Mouse (Mus musculus): ENCODE results near the gene Hist1h3h. TPM values are rescaled to one million over a fixed set of nuclear protein-coding genes. Genes with fewer than 3 reads are reported as not detected.
A peak's percentile ranks its signal among the peaks of the same experiment; 100 is the strongest.

Hist1h3h gene
- polyA plus RNA-seq, 1 experiment from 2014 or later, result 67.6 TPM

- DNase-seq (ENCODE audit: low spot score), result no peak
These were observed 10.6 kb downstream of the Hist1h3h start for GRCm38 (mm10) chr13:21727948-21728572.

- no peak for DNase-seq (ENCODE audit: low spot score)
These were observed 12.1 kb downstream of the Hist1h3h start for GRCm38 (mm10) chr13:21729544-21729943.

- peak; percentile 34 for DNase-seq (ENCODE audit: low spot score)
These were observed 16.0 kb downstream of the Hist1h3h start for GRCm38 (mm10) chr13:21733466-21733865.

- DNase-seq (ENCODE audit: low spot score), result peak; percentile 83
These were observed 16.8 kb downstream of the Hist1h3h start for GRCm38 (mm10) chr13:21734010-21734905.

- DNase-seq (ENCODE audit: low spot score), result peak; percentile 88
These were observed 17.7 kb downstream of the Hist1h3h start, which contains the start of gene Hist1h4j for GRCm38 (mm10) chr13:21734906-21735767. Gene Hist1h4j, plus strand, starts transcription at chr13:21735064.

GRCm38 (mm10) chr13:21745006-21745405, 27.5 kb downstream of the Hist1h3h start:
- DNase-seq (ENCODE audit: low spot score), result no peak

GRCm38 (mm10) chr13:21749387-21750158, 32.1 kb downstream of the Hist1h3h start:
- DNase-seq (ENCODE audit: low spot score), result peak; percentile 58

GRCm38 (mm10) chr13:21750159-21751017, 32.9 kb downstream of the Hist1h3h start, which contains the start of gene Hist1h4k:
Gene Hist1h4k, minus strand, starts transcription at chr13:21750505.
- DNase-seq (ENCODE audit: low spot score), result peak; percentile 95

GRCm38 (mm10) chr13:21751417-21751816, 34.0 kb downstream of the Hist1h3h start:
- no peak for DNase-seq (ENCODE audit: low spot score)

- DNase-seq (ENCODE audit: low spot score), result peak; percentile 25
These were observed 34.4 kb downstream of the Hist1h3h start for GRCm38 (mm10) chr13:21751827-21752226.

- peak; percentile 42 for DNase-seq (ENCODE audit: low spot score)
These were observed 34.9 kb downstream of the Hist1h3h start for GRCm38 (mm10) chr13:21752356-21752755.

- peak; percentile 66 for DNase-seq (ENCODE audit: low spot score)
These were observed 35.6 kb downstream of the Hist1h3h start for GRCm38 (mm10) chr13:21753051-21753523.

GRCm38 (mm10) chr13:21753524-21754285, 36.2 kb downstream of the Hist1h3h start, which contains the start of the genes Hist1h2ak and Hist1h2bn:
Gene Hist1h2ak, minus strand, starts transcription at chr13:21753827.
Gene Hist1h2bn, plus strand, starts transcription at chr13:21754123.
- peak; percentile 95 for DNase-seq (ENCODE audit: low spot score)

- DNase-seq (ENCODE audit: low spot score), result peak; percentile 60
These were observed 37.0 kb downstream of the Hist1h3h start for GRCm38 (mm10) chr13:21754294-21755001.

- no peak for DNase-seq (ENCODE audit: low spot score)
These were observed 38.2 kb downstream of the Hist1h3h start for GRCm38 (mm10) chr13:21755707-21756106.
